Mouse (Mus musculus) small intestine, adult 2 months (tissue): ENCODE data around the gene Eif3k.

Experiments used
- CTCF ChIP-seq: fragments of 200-500 bp; IDR thresholded peaks from 2 replicates; pipeline ENCODE4 v1.5.1; 2012; ENCODE audit warnings: low read depth, mild to moderate bottlenecking, control low read depth, inconsistent platforms, low read length, moderate library complexity, mixed read lengths; ENCODE audit not compliant: insufficient replicate concordance, insufficient read length; ENCODE audit errors: extremely low read depth
- POLR2A ChIP-seq: fragments of 200-500 bp; IDR thresholded peaks from 2 replicates; pipeline ENCODE4 v1.6.1; 2012; ENCODE audit warnings: low read depth, mild to moderate bottlenecking, control low read depth, inconsistent platforms, low read length, moderate library complexity

DNA sequence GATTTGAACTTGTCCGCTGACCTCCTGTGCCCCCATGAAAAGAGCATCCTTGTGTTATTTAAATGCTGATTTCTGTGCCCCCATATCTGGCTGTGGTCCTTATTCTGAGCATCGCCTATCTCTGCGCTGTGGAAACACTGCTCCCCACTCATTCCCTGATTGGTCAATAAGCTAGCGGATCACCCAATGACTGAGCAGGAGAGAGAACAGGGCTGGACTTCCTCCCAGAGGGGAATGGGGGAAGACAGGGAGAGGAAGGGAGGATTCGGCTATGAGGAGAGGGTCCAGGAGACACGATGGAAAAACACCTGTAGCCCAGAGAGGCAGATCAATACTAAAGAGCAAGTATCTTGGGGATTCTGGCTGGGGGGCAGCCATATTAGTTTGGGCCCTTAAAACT is 47.1 kb upstream of the Eif3k start:
- TF ChIP-seq CTCF (no peak), POLR2A (no peak)
